Mouse (Mus musculus) urinary bladder, postnatal 25 days (tissue): ENCODE results near the gene Fastk.
A peak's percentile ranks its signal among the peaks of the same experiment; 100 is the strongest.

Source experiments
- DNase-seq: peaks from one replicate; pipeline ENCODE4 v3.0.0; 2022; ENCODE audit warnings: low spot score

Gene Fastk

GRCm38 (mm10) chr5:24444746-24445427 is at the start of gene Fastk:
Gene Fastk, minus strand, starts transcription at chr5:24445287.
- peak; percentile 94 for DNase-seq

GRCm38 (mm10) chr5:24492546-24493285 is 47.6 kb upstream of the Fastk start:
- DNase-seq = no peak

DNA sequence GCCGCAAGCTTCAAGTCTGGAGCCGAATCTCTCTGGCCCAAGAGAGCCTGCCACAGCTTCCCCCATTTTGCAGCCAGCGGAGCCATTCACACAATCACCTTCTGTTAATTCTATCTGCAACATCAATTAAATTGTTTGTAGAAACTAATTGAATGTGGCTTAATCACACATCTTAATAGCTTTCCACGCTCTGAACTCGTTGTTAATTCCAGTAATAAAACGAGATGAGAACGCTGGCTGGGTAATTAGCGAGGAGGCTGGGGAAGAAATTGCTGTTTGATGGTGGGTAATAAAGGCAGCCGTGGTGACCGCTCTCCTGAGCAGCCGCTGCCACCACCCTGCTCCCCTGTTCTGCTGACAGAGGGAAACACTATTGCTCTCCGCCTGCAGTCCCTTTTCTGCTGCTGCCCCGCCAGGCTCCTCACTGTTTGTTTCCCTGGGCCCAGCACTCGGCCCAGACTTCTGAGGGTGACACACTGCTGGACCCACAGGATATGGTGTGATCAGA is 45.4 kb upstream of the Fastk start:
- DNase-seq = no peak

DNA sequence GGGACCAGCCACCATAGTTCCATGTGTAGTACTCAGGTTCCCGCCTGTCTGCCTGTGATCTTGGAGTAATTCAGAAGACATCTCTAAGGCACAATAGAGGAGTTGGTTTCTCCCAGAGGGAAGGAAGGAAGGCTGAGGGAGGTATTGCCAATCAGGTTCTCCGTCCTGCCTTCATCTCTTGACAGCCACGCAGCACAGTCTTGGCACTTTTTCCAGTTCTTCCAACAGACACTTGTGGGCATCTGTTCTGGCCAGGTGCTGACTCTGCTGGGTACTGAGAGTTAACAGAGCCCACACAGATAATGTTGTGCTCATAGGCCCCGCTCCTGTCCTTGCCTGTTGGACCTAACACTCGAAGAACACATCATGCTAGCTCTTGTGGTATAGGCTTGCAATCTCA is 41.7 kb upstream of the Fastk start:
- no peak for DNase-seq

GRCm38 (mm10) chr5:24486097-24486496 is 41.0 kb upstream of the Fastk start:
- peak; percentile 91 for DNase-seq

DNA sequence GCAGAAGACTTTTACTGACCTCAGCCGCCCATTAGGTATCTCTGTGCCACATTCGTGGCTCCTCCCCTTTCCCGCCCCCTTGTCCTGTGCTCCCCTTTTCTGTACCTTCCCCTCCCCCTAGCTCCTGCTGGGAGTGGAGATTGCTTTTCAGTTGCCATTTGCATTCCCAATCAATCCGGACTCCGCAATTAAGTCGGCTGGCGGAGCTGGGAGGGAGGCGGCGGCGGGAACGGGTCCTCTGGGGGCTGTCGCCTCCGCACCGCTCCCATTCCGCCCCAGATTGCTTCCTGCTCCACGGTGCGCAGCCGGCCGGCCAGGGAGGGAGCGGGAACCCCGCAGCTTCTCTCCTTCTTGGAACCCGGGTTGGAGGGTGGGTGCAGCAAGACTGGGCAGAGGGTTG is 39.9 kb upstream of the Fastk start:
- no peak for DNase-seq

DNA sequence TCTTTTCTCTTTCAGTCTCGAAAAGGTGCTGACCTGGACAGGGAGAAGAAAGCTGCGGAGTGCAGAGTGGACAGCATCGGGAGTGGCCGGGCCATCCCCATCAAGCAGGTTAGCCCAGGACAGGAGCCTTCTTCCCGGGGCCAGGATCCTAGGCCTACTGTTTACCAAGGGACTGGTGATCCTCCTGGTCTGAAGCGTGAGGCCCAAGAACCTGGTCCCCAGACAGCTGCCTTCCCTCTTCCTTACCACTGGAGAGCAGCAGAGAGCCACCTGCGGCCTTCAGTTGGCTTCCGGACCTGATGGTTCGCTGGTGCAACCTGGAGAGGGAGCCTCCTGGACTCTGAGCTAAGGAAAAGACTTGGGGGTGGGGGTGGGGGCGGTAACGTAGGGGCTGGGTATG is 38.2 kb upstream of the Fastk start:
- DNase-seq = peak; percentile 49

GRCm38 (mm10) chr5:24482247-24483079 is 37.4 kb upstream of the Fastk start:
- no peak for DNase-seq

GRCm38 (mm10) chr5:24481647-24482046 is 36.6 kb upstream of the Fastk start:
- peak; percentile 66 for DNase-seq

GRCm38 (mm10) chr5:24477909-24478308 is 32.8 kb upstream of the Fastk start:
- no peak for DNase-seq

DNA sequence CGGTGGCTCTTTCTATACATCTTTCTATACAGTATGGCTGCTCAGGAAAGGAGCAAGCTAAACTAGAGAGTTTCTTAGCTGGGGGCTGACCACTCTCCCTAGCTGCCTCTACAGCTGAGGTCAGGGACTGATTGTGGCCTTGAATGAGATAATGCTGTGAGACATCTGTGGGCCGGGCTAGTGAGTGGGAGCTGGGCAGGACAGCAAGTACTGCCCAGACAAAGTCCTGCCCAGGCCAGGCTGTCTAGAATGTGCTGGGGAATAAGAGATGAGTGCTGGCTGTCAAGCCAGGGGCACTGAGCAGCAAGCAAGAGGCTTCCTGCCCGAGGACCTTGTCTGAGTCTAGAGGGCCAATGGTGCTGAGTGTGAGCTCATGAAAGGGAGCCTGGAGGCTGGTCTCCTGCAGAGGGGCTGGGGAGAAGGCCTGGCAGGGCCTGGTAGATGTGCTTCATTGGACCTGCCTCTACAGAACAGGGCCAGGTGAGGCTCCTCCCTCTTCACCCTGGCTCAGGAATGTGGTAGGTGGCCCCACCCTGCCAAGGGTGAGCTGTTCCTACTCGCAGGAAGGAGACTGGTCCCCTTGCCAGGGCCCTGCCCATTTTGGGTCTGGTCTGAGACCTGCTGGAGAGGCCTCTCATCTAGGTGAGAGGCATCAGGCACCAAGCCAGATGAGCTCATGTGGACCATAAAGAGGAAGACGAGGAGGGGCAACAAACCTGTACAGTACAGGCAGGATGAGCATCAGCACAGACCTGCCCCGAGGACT is 30.6 kb upstream of the Fastk start:
- peak; percentile 59 for DNase-seq

DNA sequence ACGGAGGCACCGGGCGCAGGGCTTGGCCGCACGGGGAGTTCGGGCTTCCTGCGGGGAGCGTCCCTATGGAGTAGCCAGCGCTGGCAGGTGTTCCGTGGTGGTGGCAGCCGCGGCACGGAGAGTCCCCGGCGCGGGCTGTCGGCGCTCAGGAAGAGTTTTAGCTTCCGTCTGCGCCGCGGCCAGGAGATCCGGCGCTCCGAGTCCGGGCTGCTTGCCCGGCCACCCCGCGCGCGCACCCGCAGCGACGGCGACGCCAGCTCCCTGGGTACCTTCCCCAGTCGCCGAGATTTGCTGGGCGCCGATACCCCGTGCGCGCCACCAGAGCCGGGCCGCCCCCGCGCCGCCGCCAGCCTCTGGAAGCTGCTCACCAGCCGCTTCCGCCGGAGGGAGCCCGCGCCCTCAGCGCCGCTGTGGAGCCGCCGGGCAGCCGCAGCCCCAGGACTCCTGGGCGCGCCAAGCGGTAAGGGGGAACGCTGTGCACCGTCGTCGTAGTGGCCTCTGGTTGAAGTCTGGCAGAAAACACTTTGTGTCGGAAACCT is 29.7 kb upstream of the Fastk start:
- peak; percentile 31 for DNase-seq

- peak; percentile 62 for DNase-seq
Measured at GRCm38 (mm10) chr5:24474025-24474722, 29.1 kb upstream of the Fastk start.

- DNase-seq = no peak
Measured at GRCm38 (mm10) chr5:24472884-24473619, 28.0 kb upstream of the Fastk start.

DNA sequence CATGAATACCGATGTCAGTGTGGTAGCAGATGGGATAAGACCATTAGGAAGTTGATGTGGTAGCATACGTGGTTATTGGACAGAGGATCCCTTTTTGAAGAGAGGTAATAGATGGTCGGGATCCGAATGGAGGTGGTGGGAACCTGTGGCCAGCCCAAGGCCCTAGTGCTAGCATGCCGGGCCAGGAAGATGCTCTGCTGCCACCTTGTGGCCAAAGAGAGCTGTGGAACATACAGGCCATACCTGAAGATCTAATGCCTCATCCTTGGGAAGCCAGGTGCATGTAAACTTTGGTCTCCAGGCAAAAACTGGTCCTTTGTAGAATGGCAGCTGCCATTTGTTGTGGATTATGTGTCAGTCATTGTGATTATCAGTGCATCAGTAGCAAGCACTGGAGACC is 25.5 kb upstream of the Fastk start:
- DNase-seq = peak; percentile 82

DNA sequence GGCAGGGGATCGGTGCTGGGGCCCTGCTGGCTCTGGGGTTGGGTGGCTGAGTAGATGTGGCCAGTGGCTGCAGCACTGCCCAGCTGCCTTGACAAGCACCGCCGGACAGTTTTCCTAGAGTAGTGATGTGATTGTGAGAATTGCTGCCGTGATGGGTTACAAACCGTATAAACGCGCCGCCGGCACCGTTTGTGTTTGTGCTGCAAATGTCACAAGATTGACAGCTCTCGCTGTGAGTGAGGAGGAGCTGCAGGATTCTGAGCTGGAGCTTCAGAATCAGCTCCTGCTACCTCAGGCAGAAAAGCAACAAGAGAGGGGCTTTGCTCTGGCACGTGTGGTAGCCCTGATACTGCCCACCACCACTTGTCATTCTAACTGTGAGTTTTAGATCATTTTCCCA is 21.7 kb upstream of the Fastk start:
- DNase-seq = no peak

DNA sequence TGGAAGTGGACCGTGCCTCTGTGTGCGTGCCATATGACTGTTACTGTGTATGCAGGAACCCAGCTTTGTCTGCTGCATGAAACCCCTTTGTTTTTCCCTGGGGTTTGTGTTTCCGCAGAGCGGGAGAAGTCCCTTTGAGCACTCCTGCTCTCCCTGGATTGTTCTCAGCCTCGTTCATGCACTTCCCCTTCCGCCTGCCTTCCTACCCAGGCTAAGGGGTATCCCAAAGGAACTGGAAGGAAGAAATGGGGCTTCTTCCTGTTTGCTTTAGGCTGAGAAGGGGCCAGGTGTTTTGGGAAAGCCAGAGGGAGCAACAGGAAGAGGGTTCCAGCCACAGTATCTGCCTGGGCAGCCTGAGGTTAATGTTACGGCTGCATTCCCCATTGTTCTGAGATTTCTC is 10.5 kb upstream of the Fastk start:
- no peak for DNase-seq

DNA sequence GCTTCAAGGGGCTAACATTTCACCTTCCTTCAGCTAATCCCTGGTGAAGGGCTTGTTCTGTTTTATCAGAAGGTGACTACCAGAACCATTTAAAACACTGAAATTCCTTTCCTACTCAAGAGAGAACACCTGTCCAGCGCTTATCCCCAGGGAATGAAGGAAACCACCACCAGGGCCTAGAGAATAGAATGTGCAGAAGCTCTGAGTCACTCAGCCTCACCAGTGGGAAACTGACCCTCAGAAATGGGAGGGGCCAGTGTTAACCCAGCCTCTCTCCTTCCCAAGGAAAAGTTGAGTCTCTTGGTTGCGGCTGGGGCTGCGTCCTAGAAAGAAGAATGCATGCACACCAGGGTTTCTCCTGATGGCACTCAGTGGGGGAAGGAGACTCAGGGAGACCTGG is 10.0 kb upstream of the Fastk start:
- DNase-seq = no peak

DNA sequence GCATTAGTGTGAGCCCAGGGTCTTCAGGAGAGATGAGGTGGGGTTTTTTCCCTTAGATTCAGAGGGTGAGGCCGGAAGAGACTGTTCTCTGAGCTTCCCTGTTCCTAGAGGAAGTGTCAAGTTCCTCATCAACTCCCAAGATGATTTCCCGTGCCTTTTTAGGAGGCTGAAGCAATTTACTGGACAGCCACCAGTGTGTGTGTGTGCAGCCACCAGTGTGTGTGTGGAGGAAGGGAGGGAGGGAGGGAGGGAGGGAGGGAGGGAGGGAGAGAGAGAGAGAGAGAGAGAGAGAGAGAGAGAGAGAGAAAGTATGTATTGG is 8.9 kb upstream of the Fastk start:
- no peak for DNase-seq

GRCm38 (mm10) chr5:24453283-24453984 is 8.3 kb upstream of the Fastk start:
- no peak for DNase-seq
